Mouse (Mus musculus) limb, embryonic 13.5 days (tissue): Measurements from ENCODE around the gene Cped1. TPM values are rescaled to one million over a fixed set of nuclear protein-coding genes. Genes with fewer than 3 reads are reported as not detected.
"Not testable (repeated sequence)": the region's sequence is repeated elsewhere in the genome, so short reads cannot be mapped to it uniquely, and the experiment has no call there.

ENCODE experiments used
- ATAC-seq: fragments of 200-750 bp; cut with Nextera tagmentation; 2 replicates; pipeline ENCODE4 v1.8.0; 2017; ENCODE audit warnings: low read depth, moderate number of reproducible peaks, moderate TSS enrichment; ENCODE audit not compliant: low FRiP score
- H3K27ac ChIP-seq: fragments of 300-500 bp; sonication (generic); 2 replicates; pipeline ENCODE4 v1.5.1; 2015; ENCODE audit warnings: inconsistent platforms, mild to moderate bottlenecking, moderate library complexity
- H3K27me3 ChIP-seq: fragments of 300-500 bp; sonication (generic); 2 replicates; pipeline ENCODE4 v1.6.1; 2015; ENCODE audit warnings: mild to moderate bottlenecking, inconsistent platforms
- H3K36me3 ChIP-seq: fragments of 300-500 bp; sonication (generic); 2 replicates; pipeline ENCODE4 v1.6.1; 2015; ENCODE audit warnings: inconsistent platforms, mild to moderate bottlenecking, moderate library complexity
- H3K4me1 ChIP-seq: fragments of 300-500 bp; sonication (generic); 2 replicates; pipeline ENCODE4 v1.6.1; 2015; ENCODE audit warnings: inconsistent platforms
- H3K4me2 ChIP-seq: fragments of 300-500 bp; sonication (generic); replicated peaks from 2 replicates; pipeline ENCODE4 v1.6.1; 2015; ENCODE audit warnings: inconsistent platforms, mild to moderate bottlenecking, moderate library complexity
- H3K4me3 ChIP-seq: fragments of 300-500 bp; sonication (generic); 2 replicates; pipeline ENCODE4 v1.5.1; 2015; ENCODE audit warnings: moderate library complexity, mild to moderate bottlenecking, inconsistent platforms
- H3K9ac ChIP-seq: fragments of 300-500 bp; sonication (generic); 2 replicates; pipeline ENCODE4 v1.6.1; 2015; ENCODE audit warnings: mild to moderate bottlenecking, inconsistent platforms
- H3K9me3 ChIP-seq: fragments of 300-500 bp; sonication (generic); 2 replicates; pipeline ENCODE4 v1.6.1; 2016; ENCODE audit warnings: inconsistent platforms
- WGBS: fragments of 180-500 bp; shearing (Covaris S2); methylation state at CpG from one replicate; pipeline ENCODE4 v1.1.7; 2015; 5-methylcytosine and 5-hydroxymethylcytosine counted together
- polyA plus RNA-seq: library from polyadenylated mRNA; unstranded; fragments of >200 nt; fragmentation: Nextera tagmentation; extraction: Ambion mirVana; gene quantifications from 2 replicates; pipeline ENCODE4 v1.2.1, GENCODE M21; 2015

Cped1 gene
- polyA plus RNA-seq, 1 experiment from 2014 or later = 53.5 TPM

- H3K4me3 ChIP-seq = no peak overlapping the region
- H3K36me3 ChIP-seq = peaks cover 7% of the 10 kb centered on the region; the same call in 1 of the 2 replicates
- no peak for ATAC-seq
- 67% methylated on average over 3 of the region's 3 CpGs for WGBS
- H3K9ac ChIP-seq = no peak overlapping the region
- H3K4me1 ChIP-seq = no peaks in the 10 kb centered on the region
- no peaks in the 10 kb centered on the region for H3K27me3 ChIP-seq
- H3K4me2 ChIP-seq = no peak overlapping the region
- H3K27ac ChIP-seq = no peak overlapping the region
- H3K9me3 ChIP-seq = no peaks in the 10 kb centered on the region
Observed at GRCm38 (mm10) chr6:22101939-22102338, 116.2 kb downstream of the Cped1 start.

GRCm38 (mm10) chr6:22102752-22103151 is 117.0 kb downstream of the Cped1 start:
- no peaks in the 10 kb centered on the region for H3K4me1 ChIP-seq
- H3K36me3 ChIP-seq = peaks cover 7% of the 10 kb centered on the region; the same call in 1 of the 2 replicates
- H3K9ac ChIP-seq = no peak overlapping the region
- H3K27me3 ChIP-seq = no peaks in the 10 kb centered on the region
- WGBS = 84% methylated on average over 4 of the region's 4 CpGs
- no peak overlapping the region for H3K4me3 ChIP-seq
- ATAC-seq = no peak
- H3K27ac ChIP-seq = no peak overlapping the region
- no peaks in the 10 kb centered on the region for H3K9me3 ChIP-seq
- H3K4me2 ChIP-seq = no peak overlapping the region

- no peak overlapping the region for H3K9ac ChIP-seq
- H3K27ac ChIP-seq = no peak overlapping the region
- peaks cover 7% of the 10 kb centered on the region; the same call in 1 of the 2 replicates for H3K36me3 ChIP-seq
- H3K4me2 ChIP-seq = no peak overlapping the region
- no peaks in the 10 kb centered on the region for H3K9me3 ChIP-seq
- H3K27me3 ChIP-seq = no peaks in the 10 kb centered on the region
- no peak overlapping the region for H3K4me3 ChIP-seq
- H3K4me1 ChIP-seq = no peaks in the 10 kb centered on the region
- WGBS = 82% methylated on average over 3 of the region's 3 CpGs
- ATAC-seq = no peak
Observed at GRCm38 (mm10) chr6:22103713-22104112, 118.0 kb downstream of the Cped1 start.

GRCm38 (mm10) chr6:22104211-22104610 is 118.5 kb downstream of the Cped1 start:
- no peak overlapping the region for H3K4me3 ChIP-seq
- peak; percentile 36; the same call in 1 of the 2 replicates for ATAC-seq
- no peak overlapping the region for H3K4me2 ChIP-seq
- H3K4me1 ChIP-seq = no peaks in the 10 kb centered on the region
- H3K27ac ChIP-seq = no peak overlapping the region
- H3K9me3 ChIP-seq = no peaks in the 10 kb centered on the region
- H3K9ac ChIP-seq = no peak overlapping the region
- no peaks in the 10 kb centered on the region for H3K27me3 ChIP-seq
- 25% methylated on average over 8 of the region's 8 CpGs for WGBS
- peaks cover 7% of the 10 kb centered on the region; the same call in 1 of the 2 replicates for H3K36me3 ChIP-seq

GRCm38 (mm10) chr6:22114079-22114478 is 128.4 kb downstream of the Cped1 start:
- Histone ChIP-seq H3K4me3 (no peak overlapping the region), H3K4me1 (peaks cover 4% of the 10 kb centered on the region; the same call in 1 of the 2 replicates), H3K27ac (no peak overlapping the region), H3K27me3 (no peaks in the 10 kb centered on the region), H3K4me2 (no peak overlapping the region), H3K36me3 (no peaks in the 10 kb centered on the region), H3K9me3 (no peaks in the 10 kb centered on the region), H3K9ac (no peak overlapping the region)
- ATAC-seq = no peak
- WGBS = 80% methylated on average over 6 of the region's 6 CpGs

GRCm38 (mm10) chr6:22116679-22117078 is 131.0 kb downstream of the Cped1 start:
- peaks cover 4% of the 10 kb centered on the region; the same call in 1 of the 2 replicates for H3K4me1 ChIP-seq
- H3K4me3 ChIP-seq = no peak overlapping the region
- no peak overlapping the region for H3K4me2 ChIP-seq
- no peaks in the 10 kb centered on the region for H3K27me3 ChIP-seq
- 87% methylated on average over 1 of the region's 1 CpGs for WGBS
- H3K27ac ChIP-seq = no peak overlapping the region
- ATAC-seq = no peak
- H3K36me3 ChIP-seq = peaks cover 4% of the 10 kb centered on the region; the same call in 1 of the 2 replicates
- no peak overlapping the region for H3K9ac ChIP-seq
- no peaks in the 10 kb centered on the region for H3K9me3 ChIP-seq

GRCm38 (mm10) chr6:22122080-22122479 is 136.4 kb downstream of the Cped1 start:
- WGBS = 44% methylated on average over 12 of the region's 12 CpGs
- H3K27me3 ChIP-seq = no peaks in the 10 kb centered on the region

GRCm38 (mm10) chr6:22122693-22123092 is 137.0 kb downstream of the Cped1 start:
- Histone ChIP-seq H3K27me3 (no peaks in the 10 kb centered on the region), H3K36me3 (peaks cover 15% of the 10 kb centered on the region; the same call in 1 of the 2 replicates), H3K4me1 (peaks cover 2% of the 10 kb centered on the region; the same call in 1 of the 2 replicates), H3K9me3 (no peaks in the 10 kb centered on the region), H3K4me3 (no peak overlapping the region), H3K9ac (no peak overlapping the region), H3K4me2 (no peak overlapping the region), H3K27ac (no peak overlapping the region)
- 86% methylated on average over 1 of the region's 1 CpGs for WGBS
- ATAC-seq = no peak

More at GRCm38 (mm10) chr6:22122080-22122479, 136.4 kb downstream of the Cped1 start:
- Histone ChIP-seq H3K9ac (no peak overlapping the region), H3K9me3 (no peaks in the 10 kb centered on the region), H3K4me3 (no peak overlapping the region), H3K27ac (no peak overlapping the region), H3K4me1 (peaks cover 4% of the 10 kb centered on the region; the same call in 1 of the 2 replicates), H3K36me3 (peaks cover 15% of the 10 kb centered on the region; the same call in 1 of the 2 replicates), H3K4me2 (no peak overlapping the region)
- peak; percentile 66; the same call in 1 of the 2 replicates for ATAC-seq

- no peaks in the 10 kb centered on the region for H3K9me3 ChIP-seq
- ATAC-seq = no peak
- H3K4me2 ChIP-seq = no peak overlapping the region
- H3K36me3 ChIP-seq = peaks cover 15% of the 10 kb centered on the region; the same call in 1 of the 2 replicates
- no peak overlapping the region for H3K27ac ChIP-seq
- no peak overlapping the region for H3K9ac ChIP-seq
- H3K27me3 ChIP-seq = no peaks in the 10 kb centered on the region
- 74% methylated on average over 3 of the region's 3 CpGs for WGBS
- no peak overlapping the region for H3K4me3 ChIP-seq
- no peaks in the 10 kb centered on the region for H3K4me1 ChIP-seq
Observed at GRCm38 (mm10) chr6:22123332-22123731, 137.6 kb downstream of the Cped1 start.

GRCm38 (mm10) chr6:22124575-22125330 is 139.0 kb downstream of the Cped1 start:
- H3K4me2 ChIP-seq, H3K9ac ChIP-seq, ATAC-seq, H3K9me3 ChIP-seq, H3K27ac ChIP-seq, H3K27me3 ChIP-seq, H3K4me3 ChIP-seq, H3K4me1 ChIP-seq: not testable (repeated sequence)
- 85% methylated on average over 26 of the region's 31 CpGs for WGBS
- peaks cover 15% of the 10 kb centered on the region; the same call in 1 of the 2 replicates for H3K36me3 ChIP-seq

GRCm38 (mm10) chr6:22135038-22135631 is 149.4 kb downstream of the Cped1 start:
- ATAC-seq = no peak
- H3K27ac ChIP-seq = 0 out of 2 replicates have a peak overlapping the region, but pooled peaks have one; percentile 44
- no peak overlapping the region for H3K4me2 ChIP-seq
- no peaks in the 10 kb centered on the region for H3K27me3 ChIP-seq
- H3K36me3 ChIP-seq = peaks cover 12% of the 10 kb centered on the region; the same call in 1 of the 2 replicates
- WGBS = 55% methylated on average over 10 of the region's 10 CpGs
- no peak overlapping the region for H3K4me3 ChIP-seq
- no peak overlapping the region for H3K9ac ChIP-seq
- H3K4me1 ChIP-seq = peaks cover 6% of the 10 kb centered on the region; the same call in 1 of the 2 replicates
- no peaks in the 10 kb centered on the region for H3K9me3 ChIP-seq

- no peaks in the 10 kb centered on the region for H3K27me3 ChIP-seq
- no peak overlapping the region for H3K27ac ChIP-seq
- peaks cover 10% of the 10 kb centered on the region; the same call in 1 of the 2 replicates for H3K4me1 ChIP-seq
- no peak overlapping the region for H3K9ac ChIP-seq
- 57% methylated on average over 10 of the region's 10 CpGs for WGBS
- H3K9me3 ChIP-seq = no peaks in the 10 kb centered on the region
- H3K4me2 ChIP-seq = no peak overlapping the region
- no peak overlapping the region for H3K4me3 ChIP-seq
- H3K36me3 ChIP-seq = peaks cover 12% of the 10 kb centered on the region; the same call in 1 of the 2 replicates
- no peak for ATAC-seq
Observed at GRCm38 (mm10) chr6:22136805-22137204, 151.1 kb downstream of the Cped1 start.
